8 mouse cellular contexts compared by ENCODE assay signal in the genomic region with DNA sequence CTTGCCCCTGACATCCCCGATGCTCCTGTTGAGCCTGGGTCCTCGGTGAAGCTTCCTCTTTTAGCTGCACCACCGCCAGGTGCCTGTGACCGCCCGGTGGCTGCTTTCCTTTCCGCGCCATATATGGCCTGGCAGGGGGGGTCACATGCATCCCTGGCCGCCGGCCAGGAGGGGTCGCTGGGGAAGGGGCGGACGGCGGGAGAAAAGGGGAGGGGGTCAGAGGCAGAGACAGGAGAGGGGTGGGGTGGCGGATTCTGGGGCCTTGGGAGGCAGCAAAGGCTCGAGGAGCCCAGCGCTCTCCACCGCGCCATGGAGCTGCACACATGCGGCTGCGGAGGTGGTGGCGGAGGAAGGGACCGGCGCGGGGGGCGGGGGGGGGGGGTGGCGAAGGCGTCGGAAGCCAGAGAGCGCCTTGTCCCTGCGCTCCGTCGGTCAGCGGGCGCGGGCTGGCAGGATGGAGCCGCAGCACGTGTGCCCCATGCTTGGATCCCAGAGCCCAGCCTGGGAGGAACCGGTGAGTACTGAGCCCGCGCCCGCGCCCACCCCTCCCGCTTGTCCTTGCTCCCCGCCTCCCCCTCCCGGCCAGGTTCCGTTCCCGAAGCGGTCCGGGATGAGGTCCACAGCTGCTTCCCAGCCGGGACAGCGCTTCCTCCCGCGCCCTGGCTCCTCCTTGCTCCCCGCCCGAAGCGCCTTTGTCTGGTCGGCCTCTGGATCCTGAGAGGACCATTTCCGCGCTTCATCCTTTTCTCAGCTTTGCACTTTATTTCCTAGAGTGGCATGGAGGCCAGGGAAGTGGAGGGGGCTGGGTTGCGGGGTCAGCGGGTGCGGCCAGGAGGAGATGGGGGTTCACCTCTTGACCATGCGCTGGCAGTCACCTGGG. TPM values are rescaled to one million over a fixed set of nuclear protein-coding genes. Genes with fewer than 3 reads are reported as not detected.
DNase-seq lines count a peak whose midpoint lies in the region; ATAC-seq lines count a peak whose summit lies in the region.
"Not testable (repeated sequence)": the region's sequence is repeated elsewhere in the genome, so short reads cannot be mapped to it uniquely, and the experiment has no call there.

Gene Gm8281, plus strand, starts transcription at position 430 of the 880 bp plus-strand sequence.

- H3K27me3 ChIP-seq in heart, embryonic 16.5 days (ENCODE audit: control insufficient read depth, insufficient read depth, low read length); intestine, embryonic 15.5 days (replicated peaks); limb, embryonic 11.5 days (ENCODE audit: control insufficient read depth, insufficient read depth, low read length): not testable (repeated sequence)

- peak; percentile 3 for DNase-seq in CD4-positive helper T cell, adult 2 months (ENCODE audit: low read depth, low spot score)
- DNase-seq in embryo, embryonic 11 days, result peak; percentile 54
- DNase-seq in forelimb bud, embryonic 11.5 days (ENCODE audit: low read depth, low spot score), result peak; percentile 12
- DNase-seq in limb, embryonic 11.5 days (ENCODE audit: low spot score), result peak; percentile 50
- DNase-seq in mesoderm, embryonic 11.5 days (ENCODE audit: low read depth, low spot score), result peak; percentile 30
- peak; percentile 46 for DNase-seq in retina, embryonic 14.5 days (ENCODE audit: low spot score)

- not testable (repeated sequence) for H3K27ac ChIP-seq in heart, embryonic 16.5 days (ENCODE audit: low read length); intestine, embryonic 15.5 days; limb, embryonic 11.5 days (replicated peaks; ENCODE audit: low read depth, low read length)

- not testable (repeated sequence) for H3K4me1 ChIP-seq in heart, embryonic 16.5 days (ENCODE audit: control insufficient read depth, insufficient read depth, low read length); intestine, embryonic 15.5 days (replicated peaks); limb, embryonic 11.5 days (ENCODE audit: control insufficient read depth, insufficient read depth, low read length)

- peak within 1 kb of the TSS; percentile 63 for H3K4me2 ChIP-seq in heart, embryonic 16.5 days (ENCODE audit: low read depth, low read length)
- peak within 1 kb of the TSS; percentile 70 for H3K4me2 ChIP-seq in intestine, embryonic 15.5 days (replicated peaks)
- peak within 1 kb of the TSS; percentile 55 for H3K4me2 ChIP-seq in limb, embryonic 11.5 days (ENCODE audit: low read depth, severe bottlenecking)

- WGBS in heart, embryonic 16.5 days, result 4% methylated on average over 32 of the region's 63 CpGs
- WGBS in intestine, embryonic 15.5 days, result 3% methylated on average over 43 of the region's 63 CpGs
- 2% methylated on average over 13 of the region's 63 CpGs for WGBS in limb, embryonic 11.5 days

- H3K36me3 ChIP-seq in heart, embryonic 16.5 days (ENCODE audit: control insufficient read depth, insufficient read depth); intestine, embryonic 15.5 days; limb, embryonic 11.5 days (ENCODE audit: control insufficient read depth, insufficient read depth, low read length): not testable (repeated sequence)

- peak within 1 kb of the TSS; percentile 45 for H3K4me3 ChIP-seq in heart, embryonic 16.5 days (ENCODE audit: low read length)
- peak within 1 kb of the TSS; percentile 39 for H3K4me3 ChIP-seq in intestine, embryonic 15.5 days (replicated peaks)
- peak within 1 kb of the TSS; percentile 40 for H3K4me3 ChIP-seq in limb, embryonic 11.5 days (ENCODE audit: low read depth, low read length)

- H3K9ac ChIP-seq in heart, embryonic 16.5 days (ENCODE audit: low read length); intestine, embryonic 15.5 days: not testable (repeated sequence)
- peak within 1 kb of the TSS; percentile 47; the same call in 1 of the 2 replicates for H3K9ac ChIP-seq in limb, embryonic 11.5 days (ENCODE audit: low read length)

- not testable (repeated sequence) for H3K9me3 ChIP-seq in heart, embryonic 16.5 days (replicated peaks; ENCODE audit: control insufficient read depth, low read length); intestine, embryonic 15.5 days; limb, embryonic 11.5 days (ENCODE audit: control insufficient read depth, low read length)

- ATAC-seq in heart, embryonic 16.5 days (replicated peaks; ENCODE audit: extremely low read depth, insufficient read depth, low FRiP score); intestine, embryonic 15.5 days; limb, embryonic 11.5 days (ENCODE audit: insufficient number of reproducible peaks, low FRiP score, low TSS enrichment, low read depth): not testable (repeated sequence)

RNA-seq across cellular contexts. Expression of gene Gm8281, which starts in this region (rescaled TPM):
- 1.0 and 1.6 TPM in 2 replicates for polyA plus RNA-seq in heart, embryonic 16.5 days (2015; fragmentation: Nextera tagmentation; extraction: Ambion mirVana)
- 0.37 and 0.53 TPM in 2 replicates for polyA plus RNA-seq in intestine, embryonic 15.5 days (2015; fragmentation: Nextera tagmentation; extraction: Ambion mirVana)
- polyA plus RNA-seq in limb, embryonic 11.5 days (2014; fragmentation: Nextera tagmentation; extraction: Ambion mirVana), result 1.9 and 2.2 TPM in 2 replicates

Comparison
In these comparisons a context has a peak if more than half of its experiments do, and no peak if none do; other contexts are left out.
1. DNase-seq: peak in every context shown above with its lines; median percentile 54 in embryo, embryonic 11 days; 50 in limb, embryonic 11.5 days; 46 in retina, embryonic 14.5 days; 30 in mesoderm, embryonic 11.5 days; 12 in forelimb bud, embryonic 11.5 days; 3 in CD4-positive helper T cell, adult 2 months.